Mouse (Mus musculus) adrenal gland, adult (tissue): ENCODE results near the gene 6430548M08Rik.

Source experiments
- DNase-seq, 2 experiments: peaks; one replicate each; pipeline ENCODE4 v3.0.0; 2022 to 2023; ENCODE audit warnings: low spot score in 1 of 2; ENCODE audit not compliant: inconsistent age in 2 of 2

Gene 6430548M08Rik

GRCm38 (mm10) chr8:120213939-120214338 is 100.0 kb downstream of the 6430548M08Rik start:
- DNase-seq = peak in 1 of 2 experiments; percentile 68
